Mouse (Mus musculus) lung, embryonic 14.5 days (tissue): ENCODE measurements around the gene Tomm5. TPM values are rescaled to one million over a fixed set of nuclear protein-coding genes. Genes with fewer than 3 reads are reported as not detected.
"Not testable (repeated sequence)": the region's sequence is repeated elsewhere in the genome, so short reads cannot be mapped to it uniquely, and the experiment has no call there.

Experiments used
- ATAC-seq: fragments of 200-750 bp; cut with Nextera tagmentation; 2 replicates; pipeline ENCODE4 v1.8.0; 2017; ENCODE audit warnings: mild to moderate bottlenecking, moderate TSS enrichment, moderate library complexity; ENCODE audit not compliant: insufficient read depth
- DNase-seq: peaks from one replicate; pipeline ENCODE4 v3.0.0-alpha.2; 2015
- H3K27ac ChIP-seq: fragments of 300-500 bp; sonication (generic); 2 replicates; pipeline ENCODE4 v1.5.1; 2014; ENCODE audit warnings: low read depth, mild to moderate bottlenecking, moderate library complexity
- H3K27me3 ChIP-seq: fragments of 300-500 bp; sonication (generic); 2 replicates; pipeline ENCODE4 v1.6.1; 2014; ENCODE audit warnings: low read length, control low read depth; ENCODE audit not compliant: insufficient read depth
- H3K36me3 ChIP-seq: fragments of 300-500 bp; sonication (generic); 2 replicates; pipeline ENCODE4 v1.6.1; 2014; ENCODE audit warnings: control low read depth; ENCODE audit not compliant: insufficient read depth
- H3K4me1 ChIP-seq: fragments of 300-500 bp; sonication (generic); 2 replicates; pipeline ENCODE4 v1.6.1; 2014; ENCODE audit warnings: antibody characterized with exemption, control low read depth; ENCODE audit not compliant: insufficient read depth
- H3K4me2 ChIP-seq: fragments of 300-500 bp; sonication (generic); 2 replicates; pipeline ENCODE4 v1.6.1; 2014; ENCODE audit warnings: mild to moderate bottlenecking
- H3K4me3 ChIP-seq: fragments of 300-500 bp; sonication (generic); 2 replicates; pipeline ENCODE4 v1.5.1; 2014; ENCODE audit warnings: low read depth, low read length
- H3K9ac ChIP-seq: fragments of 300-500 bp; sonication (generic); 2 replicates; pipeline ENCODE4 v1.6.1; 2014
- H3K9me3 ChIP-seq: fragments of 300-500 bp; sonication (generic); 2 replicates; pipeline ENCODE4 v1.6.1; 2016; ENCODE audit warnings: low read depth, low read length, control low read depth
- CTCF ChIP-seq: IDR thresholded peaks from 2 replicates; pipeline ENCODE4 v1.5.1; 2016; ENCODE audit warnings: antibody characterized with exemption, low read depth
- WGBS: fragments of 180-500 bp; shearing (Covaris S2); extraction: QIAGEN DNeasy Blood & Tissue Kit; methylation state at CpG from one replicate; pipeline ENCODE4 v1.1.7; 2014; 5-methylcytosine and 5-hydroxymethylcytosine counted together
- polyA plus RNA-seq: library from polyadenylated mRNA; unstranded; fragments of >200 nt; fragmentation: Nextera tagmentation; extraction: Ambion mirVana; gene quantifications from 2 replicates; pipeline ENCODE4 v1.2.1, GENCODE M21; 2014

Tomm5 gene
- polyA plus RNA-seq, 1 experiment from 2014 or later, result 213 TPM

DNA sequence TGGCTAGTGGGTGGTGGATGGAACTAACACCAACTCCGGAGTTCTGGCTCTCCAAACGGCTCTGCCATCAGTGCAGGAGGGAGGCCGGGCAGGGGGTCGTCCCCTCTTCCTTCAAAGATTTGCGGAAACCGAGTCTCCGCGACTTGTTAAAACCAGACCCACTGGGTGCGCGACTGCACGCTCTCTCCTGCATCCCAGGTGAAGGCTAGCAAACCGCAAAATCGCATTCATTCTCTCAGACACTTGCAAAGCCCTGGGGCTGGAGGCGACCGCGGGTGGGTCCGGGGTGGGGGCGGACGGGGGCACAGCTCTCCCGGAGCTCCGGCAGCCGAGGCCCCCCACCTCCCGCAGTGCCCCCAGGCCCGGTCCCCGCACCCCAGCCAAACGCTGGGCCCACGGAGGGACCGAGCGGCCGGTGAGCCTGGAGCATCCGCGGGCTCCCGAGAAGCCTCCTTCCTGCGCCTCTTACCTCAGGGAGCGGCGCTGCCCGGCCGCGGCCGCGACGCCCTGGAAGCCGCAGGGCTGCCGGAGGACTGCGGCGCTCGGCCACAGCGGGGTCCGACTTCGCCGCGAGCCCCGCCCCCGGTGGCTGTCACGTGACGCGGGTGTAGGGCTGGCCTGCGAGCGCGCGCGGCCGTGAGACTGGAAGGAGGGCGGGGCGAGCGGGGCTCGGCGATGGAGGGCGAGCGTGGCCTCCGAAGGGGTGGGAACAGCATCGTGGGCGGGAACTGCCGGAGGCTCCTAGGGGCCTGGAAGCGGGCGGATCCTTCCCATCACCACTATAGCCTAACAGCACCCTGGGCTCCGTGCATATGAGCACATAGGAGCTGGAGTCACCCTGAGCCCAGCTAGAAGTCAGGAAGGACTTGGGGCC, 23.7 kb downstream of the Tomm5 start, which contains the start of gene Fbxo10:
Gene Fbxo10, minus strand, starts transcription at position 584 of the 874 bp plus-strand sequence.
- peak within 1 kb of the TSS; percentile 84 for H3K27ac ChIP-seq

DNA sequence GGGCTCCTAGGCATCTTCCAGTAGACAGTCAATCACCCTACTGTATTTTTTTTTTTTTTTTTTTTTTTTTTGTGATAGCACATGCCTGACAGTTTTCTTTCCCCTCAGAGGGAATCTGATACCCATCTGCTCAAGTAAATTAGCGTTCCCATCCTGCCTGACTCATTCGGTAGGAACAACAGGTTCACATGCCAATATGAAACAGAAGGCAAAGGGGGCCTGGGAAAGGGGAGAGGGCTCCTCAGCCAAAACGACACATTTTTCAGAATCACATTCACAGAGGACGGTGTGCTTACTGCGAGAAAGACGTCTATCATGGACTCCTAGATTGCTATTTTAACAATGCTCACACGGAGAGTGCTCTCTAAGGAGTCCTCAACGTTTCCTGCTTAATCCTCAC, 24.4 kb downstream of the Tomm5 start:
- Histone ChIP-seq H3K9me3 (no peaks in the 10 kb centered on the region), H3K27me3 (no peaks in the 10 kb centered on the region), H3K27ac (no peak overlapping the region), H3K4me1 (peaks cover 4% of the 10 kb centered on the region; the same call in 1 of the 2 replicates), H3K4me2 (peak overlapping the region; percentile 79), H3K4me3 (peak overlapping the region; percentile 84), H3K9ac (peak overlapping the region; percentile 90), H3K36me3 (no peaks in the 10 kb centered on the region)
- no peak for DNase-seq
- ATAC-seq, result no peak
- TF ChIP-seq CTCF, result no peak
- under 1% methylated on average over 8 of the region's 8 CpGs for whole genome bisulfite sequencing

More for the DNA sequence above, 23.7 kb downstream of the Tomm5 start, which contains the start of gene Fbxo10:
- Histone ChIP-seq H3K9ac (peak within 1 kb of the TSS; percentile 90), H3K4me2 (peak within 1 kb of the TSS; percentile 79), H3K4me1 (peaks cover 4% of the 10 kb centered on the region; the same call in 1 of the 2 replicates), H3K36me3 (no peaks in the 10 kb centered on the region), H3K27me3 (no peaks in the 10 kb centered on the region), H3K4me3 (peak within 1 kb of the TSS; percentile 84), H3K9me3 (no peaks in the 10 kb centered on the region)
- under 1% methylated on average over 76 of the region's 77 CpGs for WGBS
- no peak for TF ChIP-seq CTCF
- ATAC-seq (peak; percentile 96), DNase-seq (peak; percentile 98)

DNA sequence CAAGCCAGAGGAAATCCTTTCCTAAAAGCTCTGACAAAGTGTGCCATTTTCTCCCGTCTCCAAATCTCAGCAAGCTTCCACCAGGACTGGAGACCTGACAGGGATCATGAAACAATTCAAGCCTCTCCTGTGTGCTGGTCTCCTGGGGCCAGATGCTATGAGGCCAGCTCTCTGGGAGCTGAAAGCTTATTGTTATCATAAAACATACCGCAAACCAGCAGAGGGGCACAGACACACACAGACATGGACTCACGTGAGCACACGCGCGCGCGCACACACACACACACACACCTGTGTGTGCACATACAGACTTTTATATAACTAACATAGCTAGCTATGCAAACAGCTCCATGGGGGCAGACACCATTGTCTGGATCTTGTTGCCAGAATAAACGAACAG, 25.0 kb downstream of the Tomm5 start:
- Histone ChIP-seq H3K9ac (peak overlapping the region; percentile 22; the same call in 1 of the 2 replicates), H3K4me3 (peak overlapping the region; percentile 84; the same call in 1 of the 2 replicates), H3K27ac (no peak overlapping the region), H3K27me3 (no peaks in the 10 kb centered on the region), H3K36me3 (no peaks in the 10 kb centered on the region), H3K9me3 (no peaks in the 10 kb centered on the region), H3K4me1 (peaks cover 4% of the 10 kb centered on the region; the same call in 1 of the 2 replicates), H3K4me2 (peak overlapping the region; percentile 79)
- no peak for TF ChIP-seq CTCF
- 69% methylated on average over 9 of the region's 9 CpGs for WGBS
- ATAC-seq (no peak), DNase-seq (no peak)

DNA sequence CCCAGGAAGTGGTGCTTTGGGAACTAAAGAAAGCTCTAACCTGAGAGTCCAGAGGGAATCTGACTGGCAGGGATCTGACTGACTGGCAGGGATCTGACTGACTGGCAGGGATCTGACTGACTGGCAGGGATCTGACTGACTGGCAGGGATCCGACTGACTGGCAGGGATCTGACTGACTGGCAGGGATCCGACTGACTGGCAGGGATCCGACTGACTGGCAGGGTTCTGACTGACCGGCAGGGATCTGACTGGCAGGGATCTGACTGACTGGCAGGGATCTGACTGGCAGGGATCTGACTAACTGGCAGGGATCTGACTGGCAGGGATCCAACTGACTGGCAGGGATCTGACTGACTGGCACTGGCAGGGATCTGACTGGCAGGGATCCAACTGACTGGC, 26.9 kb downstream of the Tomm5 start:
- not testable (repeated sequence) for H3K27me3 ChIP-seq, H3K9me3 ChIP-seq, H3K9ac ChIP-seq, H3K4me3 ChIP-seq, ATAC-seq, H3K4me1 ChIP-seq, H3K27ac ChIP-seq, H3K36me3 ChIP-seq, H3K4me2 ChIP-seq, DNase-seq
- 89% methylated on average over 4 of the region's 4 CpGs for WGBS

DNA sequence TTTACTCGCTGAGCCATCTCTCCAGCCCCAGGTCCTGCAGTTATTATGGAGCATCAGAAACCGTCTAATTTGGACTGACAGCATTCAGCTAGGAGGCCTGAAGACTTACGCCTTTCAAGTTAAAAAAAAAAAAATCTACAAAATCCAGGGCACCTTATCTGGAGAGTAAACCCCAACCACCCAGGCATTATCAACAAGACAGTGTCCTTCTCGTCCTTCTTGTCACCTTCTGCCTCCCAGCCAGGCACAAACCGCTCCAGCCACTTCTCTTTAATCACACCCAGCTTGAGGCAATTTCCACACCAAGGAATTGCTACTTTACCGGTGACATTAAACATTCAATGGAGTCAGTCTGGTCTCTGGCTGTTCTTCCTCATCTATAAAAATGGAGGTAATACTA, 34.4 kb downstream of the Tomm5 start:
- ATAC-seq (no peak), DNase-seq (no peak)
- no peaks in the 10 kb centered on the region for H3K27me3 ChIP-seq
- H3K9me3 ChIP-seq, result no peaks in the 10 kb centered on the region
- H3K9ac ChIP-seq, result no peak overlapping the region
- H3K4me3 ChIP-seq, result no peak overlapping the region
- H3K36me3 ChIP-seq, result no peaks in the 10 kb centered on the region
- no peaks in the 10 kb centered on the region for H3K4me1 ChIP-seq
- no peak overlapping the region for H3K4me2 ChIP-seq
- WGBS, result 74% methylated on average over 6 of the region's 6 CpGs
- no peak overlapping the region for H3K27ac ChIP-seq
- no peak for TF ChIP-seq CTCF

DNA sequence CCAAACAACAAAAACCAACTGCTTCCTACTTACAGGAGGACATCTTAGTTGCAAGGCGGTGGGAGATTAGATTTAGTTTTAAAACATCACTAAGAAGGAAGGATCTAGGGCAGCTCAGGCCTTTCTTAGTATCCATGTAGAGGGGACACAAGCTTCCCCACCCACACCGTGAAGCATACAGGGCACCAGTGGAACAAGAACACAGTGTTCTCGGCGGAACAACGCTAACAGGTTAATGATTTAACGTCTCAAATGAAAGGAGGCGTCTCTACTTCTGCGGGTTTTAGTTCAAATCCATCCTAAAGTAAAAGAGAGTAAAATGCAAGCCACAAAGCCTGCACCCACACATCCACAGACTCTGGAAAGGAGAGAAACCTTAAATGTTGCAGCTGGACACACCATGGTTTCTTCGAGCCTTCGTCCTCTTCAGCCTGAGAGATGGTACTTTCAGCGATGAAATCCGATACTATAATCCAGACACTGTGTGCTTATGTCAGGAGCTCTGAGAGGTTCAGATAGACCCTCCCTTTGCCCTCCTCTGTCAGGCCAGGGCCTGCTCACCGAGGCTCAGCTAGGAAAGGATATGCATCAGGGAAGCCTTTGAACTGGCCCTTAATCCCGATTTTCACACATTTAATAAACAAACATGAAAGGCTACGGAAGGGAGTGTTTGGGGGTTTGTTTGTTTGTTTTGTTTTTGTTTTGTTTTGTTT, 35.5 kb downstream of the Tomm5 start:
- Histone ChIP-seq H3K9me3 (no peaks in the 10 kb centered on the region), H3K4me2 (no peak overlapping the region), H3K9ac (no peak overlapping the region), H3K36me3 (no peaks in the 10 kb centered on the region), H3K4me1 (no peaks in the 10 kb centered on the region), H3K27ac (no peak overlapping the region), H3K27me3 (no peaks in the 10 kb centered on the region), H3K4me3 (no peak overlapping the region)
- ATAC-seq, result no peak
- 55% methylated on average over 15 of the region's 15 CpGs for WGBS
- DNase-seq, result no peak
- TF ChIP-seq CTCF, result no peak

DNA sequence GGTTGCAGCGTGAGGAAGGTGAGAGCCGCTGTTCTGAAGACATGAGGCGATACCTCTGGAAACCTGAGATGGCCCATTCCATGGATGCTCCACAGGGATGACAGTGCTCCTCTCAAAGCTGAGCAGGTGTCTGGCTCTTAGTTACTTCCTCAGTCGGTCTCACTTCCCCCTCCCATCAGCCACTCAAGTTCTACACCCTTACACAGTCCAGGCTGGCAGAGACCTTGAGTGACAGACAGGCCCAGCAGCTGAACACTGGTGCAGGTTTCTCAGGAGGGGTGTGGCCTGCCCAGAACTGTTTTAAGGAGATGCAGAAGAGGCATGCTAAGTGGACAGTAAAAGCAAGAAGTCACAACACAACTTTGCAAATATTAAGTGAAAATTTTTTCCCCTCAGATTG, 40.2 kb downstream of the Tomm5 start:
- 77% methylated on average over 4 of the region's 4 CpGs for WGBS
- no peak overlapping the region for H3K4me2 ChIP-seq
- no peak overlapping the region for H3K9ac ChIP-seq
- H3K36me3 ChIP-seq, result no peaks in the 10 kb centered on the region
- no peak for ATAC-seq
- DNase-seq, result no peak
- no peak overlapping the region for H3K27ac ChIP-seq
- TF ChIP-seq CTCF, result no peak
- H3K4me3 ChIP-seq, result no peak overlapping the region
- H3K9me3 ChIP-seq, result no peaks in the 10 kb centered on the region
- no peaks in the 10 kb centered on the region for H3K27me3 ChIP-seq
- H3K4me1 ChIP-seq, result no peaks in the 10 kb centered on the region
